In genomic region chr6:144326817-144327216, GRCm38 (mm10) we compare ENCODE assay signal across 23 mouse cellular contexts.
"Had no signal": no experiment of that assay in that cellular context is flagged by ENCODE, and none has a peak within 500 bp of the region (broad histone marks: within the 10 kb centered on the region; RNA-seq: fewer than 3 reads in every experiment).

No protein-coding gene starts in this region.

- H3K27me3 ChIP-seq: hindbrain, embryonic 12.5 days; limb, embryonic 12.5 days; liver, embryonic 13.5 days; liver, embryonic 15.5 days had no signal

- H3K4me3 ChIP-seq: hindbrain, embryonic 10.5 days; hindbrain, embryonic 12.5 days; limb, embryonic 12.5 days; liver, embryonic 13.5 days; liver, embryonic 15.5 days had no signal

- DNase-seq: gastrocnemius, postnatal 10 days; gastrocnemius, postnatal 25 days; heart, postnatal 10 days; heart, postnatal 4 days; kidney, adult 18-20 months; kidney, adult 8-10 months; kidney, postnatal 10 days; kidney, postnatal 36 days; layer of hippocampus, adult 9-11 months; layer of hippocampus, postnatal 36 days; left cerebral cortex, postnatal 4 days; liver; liver, embryonic 13.5 days; liver, postnatal 0 days had no signal

- H3K27ac ChIP-seq: hindbrain, embryonic 10.5 days; hindbrain, embryonic 12.5 days; hindbrain, embryonic 14.5 days; limb, embryonic 12.5 days; liver, embryonic 13.5 days; liver, embryonic 15.5 days had no signal

- H3K4me2 ChIP-seq: heart, embryonic 11.5 days; hindbrain, embryonic 12.5 days; hindbrain, embryonic 14.5 days; limb, embryonic 12.5 days; liver, embryonic 11.5 days; liver, embryonic 13.5 days; liver, embryonic 15.5 days had no signal

- H3K9ac ChIP-seq: hindbrain, embryonic 12.5 days; hindbrain, embryonic 14.5 days; limb, embryonic 12.5 days; liver, embryonic 13.5 days; liver, embryonic 15.5 days; liver, postnatal 0 days had no signal

- H3K36me3 ChIP-seq: hindbrain, embryonic 10.5 days; hindbrain, embryonic 12.5 days; limb, embryonic 12.5 days; liver, embryonic 13.5 days; liver, embryonic 15.5 days had no signal

- H3K9me3 ChIP-seq: hindbrain, embryonic 10.5 days; hindbrain, embryonic 12.5 days; limb, embryonic 12.5 days had no signal

- ATAC-seq: hindbrain, embryonic 16.5 days; inflammation-experienced regulatory T-cells, adult 6 months; liver, postnatal 0 days had no signal

- H3K4me1 ChIP-seq: hindbrain, embryonic 10.5 days; hindbrain, embryonic 12.5 days; liver, embryonic 13.5 days; liver, embryonic 15.5 days had no signal
